Mouse (Mus musculus): ENCODE results near the gene Gm21985. TPM values are rescaled to one million over a fixed set of nuclear protein-coding genes. Genes with fewer than 3 reads are reported as not detected.

The Gm21985 gene
- polyA plus RNA-seq, 1 experiment from 2014 or later, result not detected

- no peak overlapping the region for H3K4me2 ChIP-seq (replicated peaks)
- ATAC-seq, result no peak
- no peak overlapping the region for H3K27ac ChIP-seq
- no peaks in the 10 kb centered on the region for H3K4me1 ChIP-seq (replicated peaks)
- WGBS, result 82% methylated on average over 4 of the region's 4 CpGs
- H3K9ac ChIP-seq, result no peak overlapping the region
- H3K9me3 ChIP-seq, result no peaks in the 10 kb centered on the region
- H3K36me3 ChIP-seq, result no peaks in the 10 kb centered on the region
- H3K27me3 ChIP-seq (replicated peaks), result no peaks in the 10 kb centered on the region
- H3K4me3 ChIP-seq (replicated peaks), result no peak overlapping the region
Observed at GRCm38 (mm10) chr2:112298221-112298620, 32.1 kb downstream of the Gm21985 start.

GRCm38 (mm10) chr2:112308671-112309070 is 42.6 kb downstream of the Gm21985 start:
- no peak for ATAC-seq
- no peaks in the 10 kb centered on the region for H3K9me3 ChIP-seq
- H3K4me2 ChIP-seq (replicated peaks), result no peak overlapping the region
- no peaks in the 10 kb centered on the region for H3K36me3 ChIP-seq
- no peak overlapping the region for H3K27ac ChIP-seq
- WGBS, result 74% methylated on average over 3 of the region's 3 CpGs
- no peak overlapping the region for H3K9ac ChIP-seq
- no peaks in the 10 kb centered on the region for H3K27me3 ChIP-seq (replicated peaks)
- H3K4me3 ChIP-seq (replicated peaks), result no peak overlapping the region
- H3K4me1 ChIP-seq (replicated peaks), result 0 out of 2 replicates have a peak, but pooled peaks cover 6% of the 10 kb centered on the region

GRCm38 (mm10) chr2:112309161-112309600 is 43.1 kb downstream of the Gm21985 start:
- Histone ChIP-seq H3K27ac (no peak overlapping the region), H3K27me3 (replicated peaks) (no peaks in the 10 kb centered on the region), H3K4me3 (replicated peaks) (no peak overlapping the region), H3K36me3 (no peaks in the 10 kb centered on the region), H3K9ac (no peak overlapping the region), H3K9me3 (no peaks in the 10 kb centered on the region), H3K4me1 (replicated peaks) (0 out of 2 replicates have a peak, but pooled peaks cover 6% of the 10 kb centered on the region), H3K4me2 (replicated peaks) (no peak overlapping the region)
- 0 out of 2 replicates have a peak, but pooled peaks have one; percentile 28 for ATAC-seq
- WGBS, result 55% methylated on average over 10 of the region's 10 CpGs

GRCm38 (mm10) chr2:112315638-112316037 is 49.5 kb downstream of the Gm21985 start:
- Histone ChIP-seq H3K9me3 (no peaks in the 10 kb centered on the region), H3K4me3 (replicated peaks) (no peak overlapping the region), H3K4me2 (replicated peaks) (no peak overlapping the region), H3K27me3 (replicated peaks) (no peaks in the 10 kb centered on the region), H3K27ac (no peak overlapping the region), H3K36me3 (no peaks in the 10 kb centered on the region), H3K9ac (no peak overlapping the region), H3K4me1 (replicated peaks) (no peaks in the 10 kb centered on the region)
- 89% methylated on average over 7 of the region's 7 CpGs for WGBS
- no peak for ATAC-seq

DNA sequence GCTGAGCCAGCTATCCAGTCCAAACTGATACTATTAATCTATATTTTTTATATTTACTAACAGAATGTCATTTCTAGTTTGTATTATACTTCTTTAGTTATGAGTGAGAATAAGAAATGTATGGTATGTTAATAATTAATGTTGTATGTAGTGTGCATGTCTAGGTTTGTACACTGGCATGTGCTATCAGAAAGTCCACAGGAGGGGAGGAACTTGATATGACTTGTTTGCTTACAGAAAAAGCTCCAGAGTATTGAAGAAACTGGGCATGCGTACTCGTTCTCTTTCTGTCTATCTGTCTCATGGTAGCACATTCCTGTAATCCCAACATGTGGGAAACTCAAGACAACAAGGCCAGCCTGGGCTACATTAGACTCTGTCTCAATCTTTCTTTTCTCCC is 52.1 kb downstream of the Gm21985 start:
- Histone ChIP-seq H3K9ac (no peak overlapping the region), H3K9me3 (no peaks in the 10 kb centered on the region), H3K27me3 (replicated peaks) (no peaks in the 10 kb centered on the region), H3K36me3 (no peaks in the 10 kb centered on the region), H3K27ac (no peak overlapping the region), H3K4me3 (replicated peaks) (no peak overlapping the region), H3K4me2 (replicated peaks) (no peak overlapping the region), H3K4me1 (replicated peaks) (no peaks in the 10 kb centered on the region)
- peak; percentile 53; the same call in 1 of the 2 replicates for ATAC-seq
- 76% methylated on average over 2 of the region's 2 CpGs for WGBS

DNA sequence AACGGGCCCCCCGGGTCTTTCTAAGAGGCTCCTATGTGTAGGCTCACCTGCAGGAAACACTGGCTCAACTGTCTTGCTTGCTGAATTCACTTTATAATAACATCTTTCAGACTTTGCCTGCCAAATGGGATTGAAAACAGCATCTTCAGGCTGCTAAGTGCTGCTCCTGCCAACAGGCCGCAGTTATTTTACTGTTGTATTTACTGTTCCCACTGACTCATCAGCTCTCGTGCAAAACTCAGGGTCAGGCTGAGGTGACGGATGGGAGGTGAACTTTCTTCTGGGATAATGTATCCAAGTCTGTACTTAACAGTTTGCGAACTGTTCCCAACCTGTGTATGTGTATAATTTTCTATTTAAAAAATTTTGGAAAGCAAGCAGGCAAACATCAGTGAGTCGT is 52.8 kb downstream of the Gm21985 start:
- no peak overlapping the region for H3K27ac ChIP-seq
- 55% methylated on average over 7 of the region's 7 CpGs for WGBS
- no peak for ATAC-seq
- no peaks in the 10 kb centered on the region for H3K36me3 ChIP-seq
- H3K4me2 ChIP-seq (replicated peaks), result no peak overlapping the region
- no peaks in the 10 kb centered on the region for H3K4me1 ChIP-seq (replicated peaks)
- no peak overlapping the region for H3K9ac ChIP-seq
- H3K4me3 ChIP-seq (replicated peaks), result no peak overlapping the region
- no peaks in the 10 kb centered on the region for H3K9me3 ChIP-seq
- no peaks in the 10 kb centered on the region for H3K27me3 ChIP-seq (replicated peaks)

DNA sequence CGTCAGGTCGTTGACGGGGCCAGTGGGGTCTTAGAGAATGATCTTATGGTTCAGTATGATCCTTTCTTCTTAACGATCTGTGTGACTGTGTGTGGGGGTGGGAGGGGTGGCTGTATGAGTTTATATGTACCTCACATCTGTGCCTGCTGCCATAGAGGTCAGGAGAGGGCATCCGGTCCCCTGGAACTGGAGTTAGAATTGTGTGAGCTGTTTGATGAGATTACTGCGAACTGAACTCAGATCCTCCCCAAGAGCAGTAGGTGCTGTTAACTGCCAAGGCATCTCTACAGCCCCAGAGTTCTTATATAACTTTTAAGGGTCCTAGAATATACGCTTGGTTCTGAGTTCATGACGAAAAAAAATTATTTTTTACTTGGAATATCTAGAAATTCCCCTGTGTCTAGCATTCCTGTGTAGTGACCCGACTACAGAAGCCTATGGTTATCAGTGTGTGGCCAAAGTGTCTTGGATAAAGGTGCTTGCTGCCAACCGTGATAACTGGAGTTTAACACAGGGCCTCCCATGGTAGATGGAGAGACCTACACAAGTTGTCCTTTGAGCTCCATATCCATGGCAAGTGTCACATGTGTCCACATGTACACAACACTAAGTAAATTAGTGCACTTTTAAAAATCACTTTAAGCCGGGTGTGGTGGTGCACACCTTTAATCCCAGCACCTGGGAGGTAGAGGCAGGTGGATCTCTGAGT is 62.1 kb downstream of the Gm21985 start:
- Histone ChIP-seq H3K4me3 (replicated peaks) (no peak overlapping the region), H3K27me3 (replicated peaks) (no peaks in the 10 kb centered on the region), H3K9me3 (no peaks in the 10 kb centered on the region), H3K4me2 (replicated peaks) (no peak overlapping the region), H3K36me3 (no peaks in the 10 kb centered on the region), H3K27ac (no peak overlapping the region), H3K4me1 (replicated peaks) (no peaks in the 10 kb centered on the region), H3K9ac (no peak overlapping the region)
- peak; percentile 29; the same call in 1 of the 2 replicates for ATAC-seq
- WGBS, result 77% methylated on average over 11 of the region's 11 CpGs

DNA sequence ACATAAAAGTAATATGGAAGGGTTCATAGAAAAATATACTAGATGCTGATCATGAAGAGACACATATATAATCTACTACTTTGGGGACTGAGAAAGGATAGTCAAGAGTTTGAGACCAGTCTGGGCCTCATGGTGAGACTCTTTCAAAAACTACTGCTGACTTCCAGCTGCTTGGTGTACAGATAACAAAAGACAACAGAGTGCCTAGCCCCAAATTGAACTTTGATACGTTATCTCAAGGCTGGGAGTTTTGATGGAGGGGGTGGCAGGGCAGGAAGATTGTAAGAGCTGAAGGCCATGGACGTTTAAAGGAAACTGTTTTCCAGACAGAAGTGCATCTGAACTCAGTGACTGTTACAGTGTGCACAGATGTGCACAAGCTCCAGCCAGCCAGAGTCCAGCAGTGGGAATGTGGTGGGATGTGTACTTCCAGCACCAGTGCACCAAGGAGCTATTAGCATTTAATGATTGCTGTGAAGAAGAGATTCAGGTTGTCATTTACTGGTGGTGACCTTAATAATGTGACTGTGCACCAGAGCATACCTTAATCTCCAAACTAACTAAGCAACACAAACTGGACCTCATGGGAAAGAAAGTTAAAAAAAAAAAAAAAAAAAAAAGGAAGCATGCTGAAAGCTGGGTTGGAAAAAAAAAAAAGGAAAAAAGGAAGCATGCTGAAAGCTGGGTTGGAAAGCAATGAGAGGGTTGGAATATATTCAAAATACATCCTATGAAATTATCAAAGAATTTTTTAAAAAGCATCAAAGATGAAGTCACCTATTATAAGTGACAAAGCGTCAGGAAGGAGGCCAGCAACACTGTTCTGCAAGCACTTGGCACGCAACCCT is 66.2 kb downstream of the Gm21985 start:
- Histone ChIP-seq H3K27ac (no peak overlapping the region), H3K27me3 (replicated peaks) (no peaks in the 10 kb centered on the region), H3K9me3 (no peaks in the 10 kb centered on the region), H3K4me3 (replicated peaks) (no peak overlapping the region), H3K36me3 (peaks cover 3% of the 10 kb centered on the region; the same call in 1 of the 2 replicates), H3K4me1 (replicated peaks) (no peaks in the 10 kb centered on the region), H3K4me2 (replicated peaks) (no peak overlapping the region), H3K9ac (no peak overlapping the region)
- WGBS, result 61% methylated on average over 4 of the region's 4 CpGs
- ATAC-seq, result peak; percentile 86

GRCm38 (mm10) chr2:112337211-112337610 is 71.1 kb downstream of the Gm21985 start:
- Histone ChIP-seq H3K9ac (no peak overlapping the region), H3K27ac (no peak overlapping the region), H3K9me3 (no peaks in the 10 kb centered on the region), H3K36me3 (peaks cover 11% of the 10 kb centered on the region), H3K27me3 (replicated peaks) (no peaks in the 10 kb centered on the region), H3K4me1 (replicated peaks) (no peaks in the 10 kb centered on the region), H3K4me2 (replicated peaks) (no peak overlapping the region), H3K4me3 (replicated peaks) (no peak overlapping the region)
- WGBS, result 94% methylated on average over 6 of the region's 6 CpGs
- no peak for ATAC-seq

- H3K9me3 ChIP-seq, result no peaks in the 10 kb centered on the region
- H3K4me1 ChIP-seq (replicated peaks), result no peaks in the 10 kb centered on the region
- H3K27me3 ChIP-seq (replicated peaks), result no peaks in the 10 kb centered on the region
- no peak overlapping the region for H3K27ac ChIP-seq
- peaks cover 11% of the 10 kb centered on the region for H3K36me3 ChIP-seq
- H3K4me3 ChIP-seq (replicated peaks), result no peak overlapping the region
- H3K9ac ChIP-seq, result no peak overlapping the region
- ATAC-seq, result no peak
- no peak overlapping the region for H3K4me2 ChIP-seq (replicated peaks)
- WGBS, result 91% methylated on average over 2 of the region's 2 CpGs
Observed at GRCm38 (mm10) chr2:112339736-112340135, 73.6 kb downstream of the Gm21985 start.

DNA sequence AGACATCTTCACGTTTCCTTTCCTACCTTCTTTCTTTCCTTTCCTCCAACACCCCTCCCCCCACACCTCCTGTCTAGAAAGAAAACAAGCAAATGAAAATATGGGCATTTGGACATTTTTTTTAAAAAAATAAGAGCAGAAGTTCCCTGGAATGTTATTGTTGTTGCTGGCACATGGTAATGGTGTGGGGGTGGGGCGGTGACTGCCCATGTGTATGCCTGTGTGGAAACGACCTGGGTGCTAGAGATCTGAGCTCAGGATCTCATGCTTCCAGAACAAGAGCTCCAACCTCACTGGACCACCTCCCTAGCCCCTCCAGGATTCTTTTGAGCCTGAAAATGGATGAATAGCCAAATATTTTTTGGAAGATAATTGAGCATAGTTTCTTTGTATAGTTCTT is 75.0 kb downstream of the Gm21985 start:
- WGBS, result 66% methylated on average over 3 of the region's 3 CpGs
- no peak for ATAC-seq
- peaks cover 8% of the 10 kb centered on the region for H3K36me3 ChIP-seq
- H3K27ac ChIP-seq, result no peak overlapping the region
- no peak overlapping the region for H3K4me3 ChIP-seq (replicated peaks)
- H3K4me2 ChIP-seq (replicated peaks), result no peak overlapping the region
- no peaks in the 10 kb centered on the region for H3K9me3 ChIP-seq
- no peaks in the 10 kb centered on the region for H3K27me3 ChIP-seq (replicated peaks)
- H3K9ac ChIP-seq, result no peak overlapping the region
- H3K4me1 ChIP-seq (replicated peaks), result no peaks in the 10 kb centered on the region

GRCm38 (mm10) chr2:112348246-112348645 is 82.1 kb downstream of the Gm21985 start:
- Histone ChIP-seq H3K9me3 (no peaks in the 10 kb centered on the region), H3K36me3 (peaks cover 3% of the 10 kb centered on the region; the same call in 1 of the 2 replicates), H3K27me3 (replicated peaks) (no peaks in the 10 kb centered on the region), H3K4me2 (replicated peaks) (no peak overlapping the region), H3K27ac (no peak overlapping the region), H3K9ac (no peak overlapping the region), H3K4me3 (replicated peaks) (no peak overlapping the region), H3K4me1 (replicated peaks) (no peaks in the 10 kb centered on the region)
- WGBS, result 92% methylated on average over 3 of the region's 3 CpGs
- ATAC-seq, result no peak
